ENCODE assay signal across 8 mouse cellular contexts in the genomic region with DNA sequence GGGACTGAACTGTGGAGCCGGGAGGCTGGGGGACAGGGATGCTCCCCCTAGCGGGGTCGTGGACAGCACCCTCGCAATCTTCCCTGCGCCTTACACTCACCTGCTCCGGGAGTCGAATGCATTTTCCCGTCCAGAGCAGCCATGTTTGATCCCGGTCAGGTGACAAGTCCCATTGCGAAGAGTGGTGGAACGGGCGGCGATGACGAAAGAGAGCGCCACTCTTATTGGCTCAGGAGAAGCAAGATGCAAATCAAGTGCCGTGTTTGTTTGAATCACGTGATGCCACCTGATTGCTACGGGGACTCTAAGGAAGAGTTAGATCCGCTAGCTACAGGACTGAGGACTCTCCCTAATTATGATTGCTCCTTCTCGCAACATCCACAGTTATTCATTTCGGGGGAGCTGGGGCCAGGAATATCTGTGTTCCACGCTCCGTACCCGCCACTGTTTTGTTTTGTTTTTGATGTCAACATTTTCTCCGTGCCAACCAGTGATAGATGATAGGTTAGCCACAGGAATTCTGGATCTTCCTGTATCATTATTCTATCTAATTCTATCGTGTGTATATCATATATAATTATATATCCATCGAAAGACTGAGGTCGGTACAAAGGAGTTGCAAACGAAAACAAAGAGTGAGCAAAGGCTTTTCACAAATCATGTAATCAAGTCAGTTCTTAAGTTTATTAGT. TPM values are rescaled to one million over a fixed set of nuclear protein-coding genes. Genes with fewer than 3 reads are reported as not detected.
A peak's percentile ranks its signal among the peaks of the same experiment; 100 is the strongest.
DNase-seq lines count a peak whose midpoint lies in the region; ATAC-seq lines count a peak whose summit lies in the region.

Gene Zfyve26 (minus strand): TSS at position 179 of the 691 bp plus-strand sequence.

- DNase-seq in Muller cell, postnatal 12 days (ENCODE audit: inconsistent ontology term) = peak; percentile 91
- peak; percentile 94 for DNase-seq in cerebellum, adult 9-11 months
- DNase-seq in frontal cortex, adult 2 months (ENCODE audit: extremely low spot score in 1 of 2, low spot score in 1 of 2) = peak; percentile 97
- peak; percentile 90 for DNase-seq in hindbrain, embryonic 11.5 days (ENCODE audit: low spot score)
- DNase-seq in layer of hippocampus, postnatal 10 days (ENCODE audit: low spot score in 2 of 2) = peak; percentile 87 to 89
- DNase-seq in lung, postnatal 10 days = peak; percentile 97
- peak; percentile 87 for DNase-seq in ovary, postnatal 36 days (ENCODE audit: low spot score)
- DNase-seq in thymus, postnatal 25 days = peak; percentile 89

- H3K4me1 ChIP-seq in hindbrain, embryonic 11.5 days (replicated peaks; ENCODE audit: control insufficient read depth, insufficient read depth, low read length) = no peaks in the 10 kb centered on the region

- H3K4me3 ChIP-seq in hindbrain, embryonic 11.5 days (ENCODE audit: low read depth, low read length) = peak within 1 kb of the TSS; percentile 64

- H3K27ac ChIP-seq in hindbrain, embryonic 11.5 days (ENCODE audit: low read depth, low read length) = no peak within 1 kb of the TSS

- peak; percentile 96 for ATAC-seq in hindbrain, embryonic 11.5 days (ENCODE audit: low FRiP score)

- no peaks in the 10 kb centered on the region for H3K27me3 ChIP-seq in hindbrain, embryonic 11.5 days (ENCODE audit: control insufficient read depth, insufficient read depth, low read length)

- H3K4me2 ChIP-seq in hindbrain, embryonic 11.5 days (replicated peaks; ENCODE audit: low read depth, low read length) = peak within 1 kb of the TSS; percentile 65

- H3K36me3 ChIP-seq in hindbrain, embryonic 11.5 days (ENCODE audit: control insufficient read depth, insufficient read depth, low read length) = no peaks in the 10 kb centered on the region

- peak within 1 kb of the TSS; percentile 65 for H3K9ac ChIP-seq in hindbrain, embryonic 11.5 days (ENCODE audit: low read depth, low read length)

- under 1% methylated on average over 29 of the region's 29 CpGs for WGBS in hindbrain, embryonic 11.5 days

- H3K9me3 ChIP-seq in hindbrain, embryonic 11.5 days (ENCODE audit: control insufficient read depth, low read length) = no peaks in the 10 kb centered on the region

RNA-seq across cellular contexts. Expression of gene Zfyve26, which starts in this region (rescaled TPM):
- 32.9 and 33.9 TPM in 2 replicates for polyA plus RNA-seq in frontal cortex, adult 2 months (2012; rRNA removed)
- 13.7 and 17.0 TPM in 2 replicates for polyA plus RNA-seq in hindbrain, embryonic 11.5 days (2014; fragmentation: Nextera tagmentation; extraction: Ambion mirVana)
- 10 to 100 TPM; 23.8 to 26.4 TPM for total RNA-seq in layer of hippocampus, postnatal 10 days (2021)
